Mouse (Mus musculus): ENCODE results near the gene Sox5. TPM values are rescaled to one million over a fixed set of nuclear protein-coding genes. Genes with fewer than 3 reads are reported as not detected.

Gene Sox5
- total RNA-seq, 2 experiments from 2014 or later, result 1.9 to 2.5 TPM

- DNase-seq, result no peak
Observed at GRCm38 (mm10) chr6:144086096-144086810, 695.5 kb downstream of the Sox5 start.

- DNase-seq, result no peak
Observed at GRCm38 (mm10) chr6:144082297-144082696, 699.5 kb downstream of the Sox5 start.

- no peak for DNase-seq
Observed at GRCm38 (mm10) chr6:144077826-144078225, 704.0 kb downstream of the Sox5 start.

- DNase-seq, result no peak
Observed at GRCm38 (mm10) chr6:144076376-144076775, 705.4 kb downstream of the Sox5 start.

- no peak for DNase-seq
Observed at GRCm38 (mm10) chr6:144075327-144075941, 706.3 kb downstream of the Sox5 start.

GRCm38 (mm10) chr6:144074826-144075225, 707.0 kb downstream of the Sox5 start:
- DNase-seq, result peak; percentile 9

- no peak for DNase-seq
Observed at GRCm38 (mm10) chr6:144070461-144070860, 711.3 kb downstream of the Sox5 start.

- no peak for DNase-seq
Observed at GRCm38 (mm10) chr6:144067491-144067890, 714.3 kb downstream of the Sox5 start.

- no peak for DNase-seq
Observed at GRCm38 (mm10) chr6:144062428-144062827, 719.3 kb downstream of the Sox5 start.

- no peak for DNase-seq
Observed at GRCm38 (mm10) chr6:144061814-144062213, 720.0 kb downstream of the Sox5 start.

- no peak for DNase-seq
Observed at GRCm38 (mm10) chr6:144057098-144057632, 724.6 kb downstream of the Sox5 start.

- DNase-seq, result peak; percentile 41
Observed at GRCm38 (mm10) chr6:144056252-144057097, 725.3 kb downstream of the Sox5 start.

GRCm38 (mm10) chr6:144052487-144052886, 729.3 kb downstream of the Sox5 start:
- no peak for DNase-seq

- no peak for DNase-seq
Observed at GRCm38 (mm10) chr6:144051316-144051715, 730.5 kb downstream of the Sox5 start.

GRCm38 (mm10) chr6:144048201-144048924, 733.4 kb downstream of the Sox5 start:
- DNase-seq, result no peak

GRCm38 (mm10) chr6:144045503-144045902, 736.3 kb downstream of the Sox5 start:
- no peak for DNase-seq

GRCm38 (mm10) chr6:144044381-144044780, 737.4 kb downstream of the Sox5 start:
- no peak for DNase-seq

GRCm38 (mm10) chr6:144042936-144043335, 738.8 kb downstream of the Sox5 start:
- no peak for DNase-seq

- no peak for DNase-seq
Observed at GRCm38 (mm10) chr6:144041941-144042340, 739.8 kb downstream of the Sox5 start.

- DNase-seq, result no peak
Observed at GRCm38 (mm10) chr6:144041188-144041587, 740.6 kb downstream of the Sox5 start.

- no peak for DNase-seq
Observed at GRCm38 (mm10) chr6:144040349-144040748, 741.4 kb downstream of the Sox5 start.

- no peak for DNase-seq
Observed at GRCm38 (mm10) chr6:144039221-144039620, 742.6 kb downstream of the Sox5 start.

Measured in gastrocnemius, postnatal 10 days (tissue).